Mouse (Mus musculus) bone marrow macrophage, adult 2 months (primary cell): ENCODE data around the gene Edn3.

Experiments
- CTCF ChIP-seq: IDR thresholded peaks from 2 replicates; pipeline ENCODE4 v1.5.1; 2012; ENCODE audit warnings: low read depth, mild to moderate bottlenecking, low read length, moderate library complexity
- POLR2A ChIP-seq: IDR thresholded peaks from 2 replicates; pipeline ENCODE4 v1.6.1; 2012; ENCODE audit warnings: mild to moderate bottlenecking, low read depth, low read length, borderline replicate concordance

GRCm38 (mm10) chr2:174735270-174735669 is 25.1 kb upstream of the Edn3 start:
- TF ChIP-seq CTCF (no peak), POLR2A (no peak)
